Mouse (Mus musculus): ENCODE measurements around the gene Eif2ak2. TPM values are rescaled to one million over a fixed set of nuclear protein-coding genes. Genes with fewer than 3 reads are reported as not detected.

Gene Eif2ak2
- total and polyA plus RNA-seq, 3 experiments, result 14.1 to 18.1 TPM; not detected in 1

- Histone ChIP-seq H3K27me3 (ENCODE audit: control insufficient read depth in 1 of 2, insufficient read depth in 2 of 2, low read length in 2 of 2) (no peaks in the 10 kb centered on the region), H3K4me1 (ENCODE audit: control insufficient read depth in 1 of 2, insufficient read depth in 2 of 2, low read length in 2 of 2) (peaks cover 0 to 8% of the 10 kb centered on the region in 2 experiments; a peak in 2 of 4 replicates), H3K36me3 (ENCODE audit: control insufficient read depth in 1 of 2, insufficient read depth in 2 of 2, low read length in 2 of 2) (peaks cover 7 to 8% of the 10 kb centered on the region in 2 experiments), H3K79me2 (ENCODE audit: control insufficient read depth, insufficient read depth, low read length, poor library complexity) (no peaks in the 10 kb centered on the region; the same call in 1 of the 2 replicates), H3K27ac (ENCODE audit: control insufficient read depth, low read depth, low read length) (no peak overlapping the region), H3K4me3 (ENCODE audit: control insufficient read depth in 1 of 2, insufficient read depth in 1 of 2, low read depth in 2 of 2, low read length in 2 of 2) (no peak overlapping the region), H3K9me3 (replicated peaks; ENCODE audit: insufficient read depth, low read length) (no peaks in the 10 kb centered on the region), H3K9ac (ENCODE audit: control insufficient read depth, low read depth, low read length, poor library complexity, severe bottlenecking) (no peak overlapping the region)
- TF ChIP-seq BHLHE40 (IDR thresholded peaks at IDR 0.05; ENCODE audit: borderline replicate concordance, low read depth, low read length), result no peak
- TF ChIP-seq RAD21 (IDR thresholded peaks at IDR 0.05; ENCODE audit: low read depth, low read length), result no peak
- TF ChIP-seq SIN3A (IDR thresholded peaks at IDR 0.05; ENCODE audit: low read length), result no peak
- TF ChIP-seq ZMIZ1 (IDR thresholded peaks at IDR 0.05; ENCODE audit: low read depth, low read length), result no peak
- no peak for TF ChIP-seq MAFK (IDR thresholded peaks at IDR 0.05; ENCODE audit: borderline replicate concordance, low read depth, low read length)
- no peak for TF ChIP-seq USF2 (IDR thresholded peaks at IDR 0.05; ENCODE audit: borderline replicate concordance in 1 of 2, insufficient read depth in 1 of 2, low read depth in 1 of 2, low read length in 2 of 2)
- TF ChIP-seq MXI1 (IDR thresholded peaks at IDR 0.05; ENCODE audit: low read depth, low read length), result no peak
- no peak for TF ChIP-seq ELF1 (IDR thresholded peaks at IDR 0.05; ENCODE audit: low read depth, low read length)
- TF ChIP-seq MAX (IDR thresholded peaks at IDR 0.05; ENCODE audit: low read length), result no peak
- no peak for DNase-seq (ENCODE audit: low read depth, low spot score)
Measured at GRCm38 (mm10) chr17:78917696-78918095, 35.3 kb upstream of the Eif2ak2 start.

DNA sequence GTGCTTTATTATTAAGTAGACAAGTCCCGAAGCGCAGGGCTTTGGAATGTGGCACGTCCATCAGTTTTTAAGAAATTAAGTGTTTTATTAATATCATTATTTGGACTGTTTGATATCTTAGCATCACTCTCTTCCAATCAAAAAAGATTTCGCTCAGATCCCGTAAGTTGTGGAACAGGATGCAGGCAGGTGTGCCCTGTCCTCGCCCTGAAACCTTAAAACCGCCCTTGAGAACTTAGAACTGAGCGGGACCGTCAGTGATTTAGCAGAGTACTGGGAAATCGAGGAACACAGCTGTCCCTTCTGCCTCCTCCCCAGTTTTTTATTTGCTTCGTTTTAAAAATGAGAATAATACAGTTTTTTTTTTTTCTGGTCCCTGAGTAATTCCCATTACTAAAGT is 34.5 kb upstream of the Eif2ak2 start:
- no peak for TF ChIP-seq TCF12 (IDR thresholded peaks at IDR 0.05; ENCODE audit: low read depth, low read length)
- TF ChIP-seq NELFE (IDR thresholded peaks at IDR 0.05; ENCODE audit: low read depth, low read length), result no peak
- no peak for TF ChIP-seq ETS1 (IDR thresholded peaks at IDR 0.05; ENCODE audit: low read depth, low read length)
- TF ChIP-seq CTCF (IDR thresholded peaks at IDR 0.05 in 2 of 3, conservative IDR thresholded peaks at IDR 0.05 in 1 of 3; ENCODE audit: control insufficient read depth in 1 of 3, insufficient read depth in 1 of 3, low read depth in 2 of 3, low read length in 3 of 3, poor library complexity in 1 of 3, severe bottlenecking in 1 of 3), result no peak
- no peak for TF ChIP-seq SMC3 (IDR thresholded peaks at IDR 0.05; ENCODE audit: low read depth, low read length)
- no peak for TF ChIP-seq USF1 (IDR thresholded peaks at IDR 0.05; ENCODE audit: low read depth, low read length)
- TF ChIP-seq E2F4 (IDR thresholded peaks at IDR 0.05; ENCODE audit: borderline replicate concordance, low read depth, low read length), result no peak
- TF ChIP-seq MXI1 (IDR thresholded peaks at IDR 0.05; ENCODE audit: low read depth, low read length), result no peak
- TF ChIP-seq POLR2AphosphoS5 (IDR thresholded peaks at IDR 0.05; ENCODE audit: borderline replicate concordance, low read depth, low read length), result no peak
- no peak for TF ChIP-seq POLR2AphosphoS2 (IDR thresholded peaks at IDR 0.05; ENCODE audit: low read length)
- peak overlapping the region; percentile 76 for H3K9ac ChIP-seq (ENCODE audit: control insufficient read depth, low read depth, low read length, poor library complexity, severe bottlenecking)
- no peaks in the 10 kb centered on the region for H3K9me3 ChIP-seq (replicated peaks; ENCODE audit: insufficient read depth, low read length)
- H3K4me3 ChIP-seq (ENCODE audit: control insufficient read depth in 1 of 2, insufficient read depth in 1 of 2, low read depth in 2 of 2, low read length in 2 of 2), result peak overlapping the region; percentile 65
- H3K36me3 ChIP-seq (ENCODE audit: control insufficient read depth in 1 of 2, insufficient read depth in 2 of 2, low read length in 2 of 2), result peaks cover 7 to 8% of the 10 kb centered on the region in 2 experiments
- H3K79me2 ChIP-seq (ENCODE audit: control insufficient read depth, insufficient read depth, low read length, poor library complexity), result no peaks in the 10 kb centered on the region; the same call in 1 of the 2 replicates
- H3K4me1 ChIP-seq (ENCODE audit: control insufficient read depth in 1 of 2, insufficient read depth in 2 of 2, low read length in 2 of 2), result peaks cover 0 to 14% of the 10 kb centered on the region in 2 experiments; a peak in 3 of 4 replicates
- peak overlapping the region; percentile 53 for H3K27ac ChIP-seq (ENCODE audit: control insufficient read depth, low read depth, low read length)
- no peaks in the 10 kb centered on the region for H3K27me3 ChIP-seq (ENCODE audit: control insufficient read depth in 1 of 2, insufficient read depth in 2 of 2, low read length in 2 of 2)
- no peak for DNase-seq (ENCODE audit: low read depth, low spot score)

All from MEL (cell line).